Mouse (Mus musculus): ENCODE data around the gene Birc7. TPM values are rescaled to one million over a fixed set of nuclear protein-coding genes. Genes with fewer than 3 reads are reported as not detected.
A peak's percentile ranks its signal among the peaks of the same experiment; 100 is the strongest.

Birc7 gene
- polyA plus RNA-seq, 1 experiment from 2014 or later, result not detected

DNA sequence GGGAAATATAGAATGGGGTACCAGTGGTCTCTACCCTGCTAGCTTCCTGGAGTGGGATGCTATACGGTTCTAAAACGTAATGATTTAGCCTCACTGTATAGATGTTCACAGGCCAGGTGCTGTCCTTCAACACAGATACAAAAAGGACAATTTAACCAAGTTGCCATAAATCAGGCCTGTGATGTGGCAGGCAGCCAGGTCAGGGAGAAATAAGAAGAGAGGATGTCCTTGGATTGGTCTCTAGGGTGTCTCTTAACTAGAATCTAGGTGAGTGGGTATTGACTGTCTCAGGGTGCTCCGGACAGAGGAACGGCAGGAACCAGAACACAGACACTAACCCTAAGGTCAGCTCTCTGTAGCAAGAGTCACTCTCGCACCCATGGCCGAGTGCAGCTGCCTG lies 6.1 kb upstream of the Birc7 start:
- Histone ChIP-seq H3K4me1 (ENCODE audit: control insufficient read depth, insufficient read depth, low read length) (peaks cover 6% of the 10 kb centered on the region; the same call in 1 of the 2 replicates), H3K4me2 (replicated peaks; ENCODE audit: low read depth, low read length) (no peak overlapping the region), H3K9ac (ENCODE audit: low read depth, low read length) (no peak overlapping the region), H3K27me3 (ENCODE audit: control insufficient read depth, insufficient read depth, low read length) (no peaks in the 10 kb centered on the region), H3K9me3 (ENCODE audit: control insufficient read depth, low read length) (no peaks in the 10 kb centered on the region), H3K36me3 (ENCODE audit: control insufficient read depth, insufficient read depth, low read length) (peaks cover 11% of the 10 kb centered on the region), H3K4me3 (ENCODE audit: low read length) (no peak overlapping the region), H3K27ac (ENCODE audit: low read depth, low read length) (no peak overlapping the region)
- 92% methylated on average over 6 of the region's 6 CpGs for WGBS
- no peak for ATAC-seq (ENCODE audit: low FRiP score, low TSS enrichment)

DNA sequence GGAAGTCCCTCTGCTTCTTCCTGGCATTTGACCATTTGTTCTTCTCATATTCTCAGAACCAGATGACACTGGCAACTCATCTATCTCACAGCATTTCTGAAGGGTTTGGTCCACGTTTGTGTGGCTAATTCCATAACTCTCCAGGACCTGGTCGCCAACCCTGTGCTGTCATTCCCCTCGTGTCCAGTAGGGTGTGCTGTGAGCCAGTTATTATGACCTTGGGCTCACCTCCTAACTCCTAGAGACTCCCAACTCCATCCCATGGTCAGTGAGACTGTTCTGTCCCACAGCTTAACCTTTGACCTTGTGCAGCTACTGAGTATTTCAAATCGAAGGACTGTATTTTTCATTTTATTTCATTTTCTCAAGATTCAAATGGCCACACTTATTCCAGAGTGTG lies 3.6 kb upstream of the Birc7 start:
- no peaks in the 10 kb centered on the region for H3K4me1 ChIP-seq (ENCODE audit: control insufficient read depth, insufficient read depth, low read length)
- no peak for ATAC-seq (ENCODE audit: low FRiP score, low TSS enrichment)
- no peaks in the 10 kb centered on the region for H3K9me3 ChIP-seq (ENCODE audit: control insufficient read depth, low read length)
- no peak overlapping the region for H3K27ac ChIP-seq (ENCODE audit: low read depth, low read length)
- no peak overlapping the region for H3K4me3 ChIP-seq (ENCODE audit: low read length)
- 7% methylated on average over 4 of the region's 4 CpGs for WGBS
- no peak overlapping the region for H3K4me2 ChIP-seq (replicated peaks; ENCODE audit: low read depth, low read length)
- no peaks in the 10 kb centered on the region for H3K36me3 ChIP-seq (ENCODE audit: control insufficient read depth, insufficient read depth, low read length)
- H3K27me3 ChIP-seq (ENCODE audit: control insufficient read depth, insufficient read depth, low read length), result no peaks in the 10 kb centered on the region
- no peak overlapping the region for H3K9ac ChIP-seq (ENCODE audit: low read depth, low read length)

DNA sequence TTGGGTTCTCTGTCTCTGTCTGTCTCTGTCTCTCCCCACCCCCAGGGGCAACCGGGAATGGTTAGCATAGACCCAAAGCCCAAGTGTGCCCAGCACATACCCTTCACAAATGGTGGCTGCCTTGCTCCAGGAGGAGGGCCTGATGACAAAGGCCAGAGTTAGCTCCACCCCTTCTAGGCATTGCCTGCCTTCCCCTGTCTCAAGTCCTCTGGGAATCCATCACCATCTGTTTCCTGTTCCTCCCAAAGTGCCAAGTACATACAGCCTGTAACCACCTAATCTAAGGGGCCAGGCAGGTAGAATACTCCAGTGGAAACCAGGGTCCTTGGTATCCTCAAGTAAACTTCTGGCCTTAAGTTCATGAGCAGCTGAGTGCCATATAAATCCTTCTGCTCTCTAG lies 3.6 kb downstream of the Birc7 start:
- Histone ChIP-seq H3K9me3 (ENCODE audit: control insufficient read depth, low read length) (no peaks in the 10 kb centered on the region), H3K36me3 (ENCODE audit: control insufficient read depth, insufficient read depth, low read length) (no peaks in the 10 kb centered on the region), H3K4me1 (ENCODE audit: control insufficient read depth, insufficient read depth, low read length) (no peaks in the 10 kb centered on the region), H3K27me3 (ENCODE audit: control insufficient read depth, insufficient read depth, low read length) (no peaks in the 10 kb centered on the region), H3K27ac (ENCODE audit: low read depth, low read length) (no peak overlapping the region), H3K4me2 (replicated peaks; ENCODE audit: low read depth, low read length) (no peak overlapping the region), H3K4me3 (ENCODE audit: low read length) (no peak overlapping the region), H3K9ac (ENCODE audit: low read depth, low read length) (no peak overlapping the region)
- WGBS, result 71% methylated on average over 1 of the region's 1 CpGs
- ATAC-seq (ENCODE audit: low FRiP score, low TSS enrichment), result no peak

DNA sequence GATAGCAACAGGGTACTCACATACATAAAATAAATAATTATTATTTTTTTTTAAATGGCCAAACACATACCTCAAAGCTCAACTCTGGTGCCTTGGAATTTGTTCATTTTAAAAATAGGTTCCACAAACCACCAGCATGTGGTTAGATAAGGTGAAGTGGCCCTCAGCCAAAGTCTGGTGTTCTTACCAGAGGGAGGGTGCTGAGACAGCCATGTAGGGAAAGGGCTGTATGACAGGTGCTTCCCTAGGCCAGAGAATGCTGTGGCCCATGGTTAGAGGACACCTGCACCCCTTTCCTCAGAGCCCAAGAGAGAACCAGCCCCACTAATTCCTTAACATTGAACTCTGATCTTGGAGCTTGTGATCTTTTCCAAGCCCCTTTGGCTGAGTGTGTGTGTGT lies 11.4 kb downstream of the Birc7 start:
- no peak overlapping the region for H3K9ac ChIP-seq (ENCODE audit: low read depth, low read length)
- no peaks in the 10 kb centered on the region for H3K9me3 ChIP-seq (ENCODE audit: control insufficient read depth, low read length)
- ATAC-seq (ENCODE audit: low FRiP score, low TSS enrichment), result no peak
- no peak overlapping the region for H3K4me3 ChIP-seq (ENCODE audit: low read length)
- H3K27me3 ChIP-seq (ENCODE audit: control insufficient read depth, insufficient read depth, low read length), result no peaks in the 10 kb centered on the region
- H3K4me1 ChIP-seq (ENCODE audit: control insufficient read depth, insufficient read depth, low read length), result no peaks in the 10 kb centered on the region
- no peak overlapping the region for H3K27ac ChIP-seq (ENCODE audit: low read depth, low read length)
- H3K4me2 ChIP-seq (replicated peaks; ENCODE audit: low read depth, low read length), result no peak overlapping the region
- H3K36me3 ChIP-seq (ENCODE audit: control insufficient read depth, insufficient read depth, low read length), result peaks cover 2% of the 10 kb centered on the region; the same call in 1 of the 2 replicates

DNA sequence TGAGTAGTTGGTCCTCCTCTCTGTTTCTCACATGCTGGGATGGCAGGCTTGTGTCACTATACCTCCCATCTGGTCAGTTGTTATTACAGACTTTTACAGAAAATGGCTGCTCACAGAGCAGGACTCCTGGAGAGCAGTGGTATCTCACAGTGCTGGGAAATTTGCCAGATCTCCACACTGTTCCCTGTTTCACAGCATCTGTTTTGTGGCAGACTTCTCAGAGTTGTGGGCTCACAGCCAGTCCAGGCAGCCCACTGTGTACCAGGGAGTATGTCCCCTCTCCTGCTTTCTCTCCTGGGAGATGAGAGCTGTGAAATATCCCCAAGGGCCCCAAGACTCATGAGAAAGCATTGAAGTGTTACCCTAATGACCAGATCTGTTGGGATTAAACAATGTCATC lies 13.0 kb downstream of the Birc7 start:
- Histone ChIP-seq H3K27me3 (ENCODE audit: control insufficient read depth, insufficient read depth, low read length) (no peaks in the 10 kb centered on the region), H3K4me1 (ENCODE audit: control insufficient read depth, insufficient read depth, low read length) (no peaks in the 10 kb centered on the region), H3K9me3 (ENCODE audit: control insufficient read depth, low read length) (no peaks in the 10 kb centered on the region), H3K4me3 (ENCODE audit: low read length) (no peak overlapping the region), H3K4me2 (replicated peaks; ENCODE audit: low read depth, low read length) (no peak overlapping the region), H3K27ac (ENCODE audit: low read depth, low read length) (no peak overlapping the region), H3K9ac (ENCODE audit: low read depth, low read length) (no peak overlapping the region), H3K36me3 (ENCODE audit: control insufficient read depth, insufficient read depth, low read length) (peaks cover 2% of the 10 kb centered on the region; the same call in 1 of the 2 replicates)
- ATAC-seq (ENCODE audit: low FRiP score, low TSS enrichment), result no peak

DNA sequence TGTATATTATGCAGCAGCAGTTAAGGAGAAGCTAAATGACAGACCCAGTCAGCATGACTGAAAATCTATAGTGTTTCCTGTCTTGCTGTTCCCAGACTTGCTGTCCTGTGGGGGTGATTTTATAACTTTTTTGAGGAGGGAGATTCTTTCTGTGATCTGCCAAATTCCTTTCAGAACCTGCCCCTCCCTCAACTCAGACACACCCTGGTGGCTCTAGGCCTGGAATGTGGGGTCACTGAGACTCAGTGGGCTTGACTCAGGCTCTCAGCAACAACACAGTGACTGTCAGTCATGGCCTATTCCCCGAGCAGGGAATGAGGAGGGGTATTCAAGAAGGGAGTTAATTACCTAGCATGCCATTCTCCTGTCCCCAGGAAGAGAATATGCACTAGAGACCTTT lies 21.1 kb downstream of the Birc7 start:
- 22% methylated on average over 1 of the region's 1 CpGs for WGBS
- H3K4me2 ChIP-seq (replicated peaks; ENCODE audit: low read depth, low read length), result no peak overlapping the region
- no peak for ATAC-seq (ENCODE audit: low FRiP score, low TSS enrichment)

DNA sequence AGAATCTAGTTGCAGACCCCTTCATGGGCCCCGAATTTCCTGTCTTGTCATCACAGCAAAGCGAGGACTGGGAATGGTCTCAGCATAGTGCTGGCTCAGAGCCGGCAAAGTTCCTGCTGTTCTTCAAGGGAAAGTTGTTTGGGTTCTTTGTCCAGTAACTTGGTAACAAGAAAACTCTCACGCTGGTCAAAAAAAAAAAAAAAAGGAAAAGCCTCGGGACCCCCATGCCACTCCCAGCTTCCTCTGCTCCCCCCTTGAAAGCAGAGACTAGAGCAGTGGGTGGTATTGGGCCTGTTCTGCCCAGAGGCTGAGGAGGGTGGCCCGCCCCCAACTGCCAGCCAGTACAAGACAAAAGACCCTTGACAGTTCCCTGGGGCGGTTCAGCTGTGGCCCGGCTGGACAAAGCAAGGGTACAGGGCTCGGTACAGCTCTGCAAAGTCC lies 23.9 kb downstream of the Birc7 start:
- peak overlapping the region; percentile 92 for H3K4me2 ChIP-seq (replicated peaks; ENCODE audit: low read depth, low read length)
- no peaks in the 10 kb centered on the region for H3K27me3 ChIP-seq (ENCODE audit: control insufficient read depth, insufficient read depth, low read length)
- H3K27ac ChIP-seq (ENCODE audit: low read depth, low read length), result peak overlapping the region; percentile 31
- no peak for ATAC-seq (ENCODE audit: low FRiP score, low TSS enrichment)
- H3K4me1 ChIP-seq (ENCODE audit: control insufficient read depth, insufficient read depth, low read length), result peaks cover 13% of the 10 kb centered on the region
- no peaks in the 10 kb centered on the region for H3K36me3 ChIP-seq (ENCODE audit: control insufficient read depth, insufficient read depth, low read length)
- H3K4me3 ChIP-seq (ENCODE audit: low read length), result peak overlapping the region; percentile 0; the same call in 1 of the 2 replicates
- H3K9ac ChIP-seq (ENCODE audit: low read depth, low read length), result peak overlapping the region; percentile 5; the same call in 1 of the 2 replicates
- H3K9me3 ChIP-seq (ENCODE audit: control insufficient read depth, low read length), result no peaks in the 10 kb centered on the region
- WGBS, result 14% methylated on average over 9 of the region's 9 CpGs

More for the DNA sequence above, 21.1 kb downstream of the Birc7 start:
- Histone ChIP-seq H3K27ac (ENCODE audit: low read depth, low read length) (no peak overlapping the region), H3K9me3 (ENCODE audit: control insufficient read depth, low read length) (no peaks in the 10 kb centered on the region), H3K9ac (ENCODE audit: low read depth, low read length) (no peak overlapping the region), H3K36me3 (ENCODE audit: control insufficient read depth, insufficient read depth, low read length) (no peaks in the 10 kb centered on the region), H3K4me1 (ENCODE audit: control insufficient read depth, insufficient read depth, low read length) (peaks cover 6% of the 10 kb centered on the region), H3K4me3 (ENCODE audit: low read length) (no peak overlapping the region), H3K27me3 (ENCODE audit: control insufficient read depth, insufficient read depth, low read length) (no peaks in the 10 kb centered on the region)

DNA sequence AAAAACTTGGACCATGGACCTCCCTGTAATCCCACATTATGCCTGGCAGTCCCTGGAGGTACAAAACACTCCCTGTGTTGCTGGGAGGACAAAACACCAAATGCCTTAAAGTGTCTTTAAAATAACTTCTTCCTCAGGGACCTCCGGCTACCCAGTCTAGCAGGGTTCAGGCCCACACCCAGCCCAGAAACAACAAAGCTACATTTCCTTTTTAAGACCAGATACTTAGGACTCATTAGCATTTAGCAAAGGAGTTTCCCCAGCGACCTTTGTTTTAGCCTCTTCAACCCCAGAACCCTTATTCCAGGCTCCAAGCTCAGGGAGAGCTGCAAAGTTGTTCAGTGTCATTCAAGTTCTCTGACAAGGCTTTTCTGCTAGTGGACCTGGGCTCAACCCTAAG lies 24.8 kb downstream of the Birc7 start:
- H3K4me1 ChIP-seq (ENCODE audit: control insufficient read depth, insufficient read depth, low read length), result peaks cover 13% of the 10 kb centered on the region
- no peaks in the 10 kb centered on the region for H3K9me3 ChIP-seq (ENCODE audit: control insufficient read depth, low read length)
- 27% methylated on average over 2 of the region's 2 CpGs for WGBS
- peak overlapping the region; percentile 61 for H3K4me3 ChIP-seq (ENCODE audit: low read length)
- peak overlapping the region; percentile 92 for H3K4me2 ChIP-seq (replicated peaks; ENCODE audit: low read depth, low read length)
- peak overlapping the region; percentile 59; the same call in 1 of the 2 replicates for H3K9ac ChIP-seq (ENCODE audit: low read depth, low read length)
- H3K36me3 ChIP-seq (ENCODE audit: control insufficient read depth, insufficient read depth, low read length), result no peaks in the 10 kb centered on the region
- H3K27ac ChIP-seq (ENCODE audit: low read depth, low read length), result no peak overlapping the region
- no peaks in the 10 kb centered on the region for H3K27me3 ChIP-seq (ENCODE audit: control insufficient read depth, insufficient read depth, low read length)
- ATAC-seq (ENCODE audit: low FRiP score, low TSS enrichment), result no peak

DNA sequence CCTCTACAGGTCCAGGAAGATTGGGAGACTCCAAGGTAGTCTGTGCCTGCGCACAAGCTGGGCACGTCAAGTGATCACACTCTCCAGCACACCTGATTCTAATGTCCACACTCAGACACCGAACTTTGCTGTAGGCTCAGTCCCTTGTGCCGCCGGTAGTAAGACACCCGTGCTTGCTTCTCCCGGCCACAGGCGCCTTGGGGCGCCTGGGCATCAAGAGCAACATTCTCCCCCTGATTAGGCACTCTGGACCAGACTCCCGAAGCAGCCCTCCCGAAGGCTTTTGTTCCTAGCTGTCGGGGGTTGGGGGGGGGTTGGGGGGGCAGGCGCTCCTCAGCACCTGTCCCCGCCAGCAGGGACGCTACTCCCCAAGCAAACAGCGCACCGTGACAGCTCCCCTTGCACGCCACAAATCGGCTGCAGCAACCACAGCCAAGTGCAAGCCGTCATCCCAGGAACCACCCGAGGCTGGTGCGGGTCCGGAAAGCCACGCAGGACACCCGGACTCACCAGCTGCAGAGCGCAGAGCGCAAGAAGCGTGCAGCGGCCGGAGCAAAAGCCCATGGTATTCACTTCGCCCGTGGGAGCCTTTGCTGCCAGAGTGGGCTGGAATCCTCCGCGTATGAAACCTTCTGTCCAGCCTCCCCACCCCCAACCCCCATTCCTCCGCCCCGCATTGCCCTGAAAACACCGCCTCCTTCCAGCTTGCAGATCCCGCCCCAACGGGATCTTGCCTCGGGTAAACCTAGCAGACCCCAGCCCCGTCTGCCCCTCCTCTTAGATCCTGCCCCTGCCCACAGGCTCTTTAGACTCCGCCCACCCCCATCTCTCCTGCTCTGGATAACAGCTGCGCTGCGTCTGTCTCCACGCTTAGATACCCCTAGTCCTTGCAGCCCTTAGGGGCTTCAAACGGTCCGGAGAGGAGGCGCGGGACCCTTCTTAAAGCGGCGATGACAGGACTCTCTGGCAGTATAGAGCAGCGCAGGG lies 25.5 kb downstream of the Birc7 start, which contains the start of gene Nkain4:
Gene Nkain4, minus strand, starts transcription at position 639 of the 987 bp plus-strand sequence.
- Histone ChIP-seq H3K27ac (ENCODE audit: low read depth, low read length) (peak within 1 kb of the TSS; percentile 48), H3K4me2 (replicated peaks; ENCODE audit: low read depth, low read length) (peak within 1 kb of the TSS; percentile 92), H3K4me1 (ENCODE audit: control insufficient read depth, insufficient read depth, low read length) (peaks cover 13% of the 10 kb centered on the region), H3K36me3 (ENCODE audit: control insufficient read depth, insufficient read depth, low read length) (no peaks in the 10 kb centered on the region), H3K9me3 (ENCODE audit: control insufficient read depth, low read length) (no peaks in the 10 kb centered on the region), H3K4me3 (ENCODE audit: low read length) (peak within 1 kb of the TSS; percentile 61), H3K9ac (ENCODE audit: low read depth, low read length) (peak within 1 kb of the TSS; percentile 59), H3K27me3 (ENCODE audit: control insufficient read depth, insufficient read depth, low read length) (no peaks in the 10 kb centered on the region)
- WGBS, result 1% methylated on average over 52 of the region's 52 CpGs
- peak; percentile 97 for ATAC-seq (ENCODE audit: low FRiP score, low TSS enrichment)
